Mouse (Mus musculus): Measurements from ENCODE around the gene Chchd10. TPM values are rescaled to one million over a fixed set of nuclear protein-coding genes. Genes with fewer than 3 reads are reported as not detected.

Gene Chchd10
- 39.1 TPM for polyA plus RNA-seq (2017; shearing (Covaris generic))

GRCm38 (mm10) chr10:75932891-75933290, at the start of gene Chchd10:
TSS of gene Chchd10 (plus strand) at chr10:75933130.

DNA sequence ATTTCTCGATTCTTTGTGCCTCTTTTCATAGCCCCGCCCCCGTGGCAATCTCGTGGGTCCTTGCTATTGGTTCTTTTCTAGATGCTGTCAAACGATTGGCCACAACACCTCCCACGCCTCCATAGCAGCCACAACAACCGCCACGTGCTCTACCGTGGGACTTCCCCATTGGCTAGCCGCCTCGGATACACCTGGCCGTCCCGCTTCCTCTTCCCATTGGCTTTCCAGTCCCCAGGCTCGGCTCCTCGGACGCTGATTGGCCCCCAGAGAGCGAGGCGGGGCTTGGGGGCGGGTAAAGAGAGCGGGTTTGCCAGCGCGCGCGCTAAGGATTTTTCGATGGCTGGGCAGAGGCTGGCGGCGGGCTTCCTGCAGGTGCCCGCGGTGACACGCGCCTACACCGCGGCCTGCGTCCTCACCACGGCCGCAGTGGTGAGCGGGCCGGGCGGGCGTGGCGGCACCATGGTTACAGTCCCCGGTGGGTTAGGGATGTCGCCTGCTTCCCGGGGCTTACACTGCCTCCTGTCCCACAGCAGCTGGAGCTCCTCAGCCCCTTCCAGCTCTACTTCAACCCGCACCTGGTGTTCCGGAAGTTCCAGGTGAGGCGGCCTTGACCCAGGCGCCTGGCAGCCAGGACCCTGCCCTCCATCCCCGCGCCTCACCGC, 39.7 kb upstream of the Chchd10 start, which contains the start of gene Derl3:
Derl3 (plus strand) TSS at position 325 of the 662 bp plus-strand sequence.

DNA sequence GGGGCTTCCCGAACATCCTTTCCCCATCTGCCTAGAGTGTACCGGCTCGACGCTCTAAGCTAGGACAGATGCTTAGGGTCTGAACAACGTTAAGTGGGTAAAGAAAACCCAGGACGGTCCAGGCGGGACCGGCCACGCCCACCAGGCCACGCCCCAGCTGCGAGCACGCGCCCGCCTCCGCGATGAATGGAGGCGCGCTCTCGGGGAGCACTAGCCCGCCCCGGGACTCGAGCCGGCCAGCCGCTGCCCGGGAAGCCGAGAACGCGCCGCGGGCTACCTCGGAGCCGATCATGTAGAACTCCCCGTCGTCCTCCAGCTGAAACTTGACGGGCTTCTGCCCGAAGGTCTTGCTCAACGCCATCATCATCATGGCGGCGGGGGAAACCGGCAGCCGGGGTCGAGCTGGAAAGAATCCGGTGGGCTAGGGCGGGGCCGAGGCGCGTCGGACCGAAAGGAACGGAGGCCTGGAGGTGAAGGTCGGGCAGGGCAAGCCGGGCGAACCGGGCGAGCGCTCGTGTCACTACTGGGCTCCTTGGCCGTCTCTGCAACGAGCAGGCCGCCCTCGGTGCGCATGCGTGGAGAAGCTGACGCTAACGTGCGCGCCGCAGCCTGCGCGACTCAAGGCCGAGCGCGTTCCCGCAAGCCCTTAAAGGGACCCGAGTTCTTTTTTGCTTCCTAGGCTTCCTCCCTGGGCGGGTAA, 11.8 kb upstream of the Chchd10 start, which contains the start of gene Smarcb1:
Smarcb1 (minus strand) TSS at position 592 of the 700 bp plus-strand sequence.

GRCm38 (mm10) chr10:75935680-75936541, 3.0 kb downstream of the Chchd10 start, which contains the start of gene Mmp11:
TSS of gene Mmp11 (minus strand) at chr10:75936496.

DNA sequence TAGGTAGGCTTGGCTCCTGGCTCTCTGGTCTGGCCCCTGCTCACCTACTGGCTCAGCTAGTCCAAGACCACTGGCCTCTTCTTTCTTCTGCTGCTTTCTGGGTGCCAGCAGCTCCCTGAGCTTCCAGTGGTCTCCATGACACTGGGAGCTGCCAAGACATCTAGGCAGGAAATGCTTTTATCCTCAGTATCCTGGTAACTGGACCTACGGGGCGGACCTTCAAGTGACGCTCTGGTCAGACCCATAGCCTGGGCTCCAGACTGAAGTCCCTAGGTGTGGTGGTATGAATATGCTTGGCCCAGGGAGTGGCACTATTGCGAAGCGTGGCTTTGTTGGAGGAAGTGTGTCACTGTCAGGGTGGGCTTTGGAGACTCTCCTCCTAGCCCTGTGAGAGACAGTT, 7.6 kb downstream of the Chchd10 start, which contains the start of gene Gm867:
Gm867 (minus strand) TSS at position 153 of the 400 bp plus-strand sequence.

GRCm38 (mm10) chr10:75942736-75943477, 10.0 kb downstream of the Chchd10 start, which contains the start of gene Vpreb3:
TSS of gene Vpreb3 (plus strand) at chr10:75943057.

GRCm38 (mm10) chr10:75954381-75954811, 21.5 kb downstream of the Chchd10 start, which contains the start of gene Gm5134:
TSS of gene Gm5134 (plus strand) at chr10:75954514.

Other genes with a start within 250 kb of the Chchd10 start
- gene Cabin1, start 168.8 kb upstream of the Chchd10 start, polyA plus RNA-seq (2017; shearing (Covaris generic)), result 50.0 TPM
- gene Ddt, start 159.7 kb upstream of the Chchd10 start, polyA plus RNA-seq (2017; shearing (Covaris generic)), result 32.2 TPM
- gene Gm20441, start 152.2 kb upstream of the Chchd10 start, polyA plus RNA-seq (2017; shearing (Covaris generic)), result not detected
- gene Gstt3, start 151.7 kb upstream of the Chchd10 start, polyA plus RNA-seq (2017; shearing (Covaris generic)), result not detected
- gene Gstt1, start 134.5 kb upstream of the Chchd10 start, polyA plus RNA-seq (2017; shearing (Covaris generic)), result not detected
- gene Gstt4, start 110.6 kb upstream of the Chchd10 start, polyA plus RNA-seq (2017; shearing (Covaris generic)), result not detected
- gene Gstt2, start 95.7 kb upstream of the Chchd10 start, polyA plus RNA-seq (2017; shearing (Covaris generic)), result 20.8 TPM
- 489 TPM for gene Mif, start 72.9 kb upstream of the Chchd10 start, polyA plus RNA-seq (2017; shearing (Covaris generic))
- gene Derl3, start 39.7 kb upstream of the Chchd10 start, polyA plus RNA-seq (2017; shearing (Covaris generic)), result 1.7 TPM
- 44.5 TPM for gene Smarcb1, start 11.5 kb upstream of the Chchd10 start, polyA plus RNA-seq (2017; shearing (Covaris generic))
- gene Mmp11, start 3.4 kb downstream of the Chchd10 start, polyA plus RNA-seq (2017; shearing (Covaris generic)), result 1.9 TPM
- not detected for gene Gm867, start 7.5 kb downstream of the Chchd10 start, polyA plus RNA-seq (2017; shearing (Covaris generic))
- not detected for gene Vpreb3, start 9.9 kb downstream of the Chchd10 start, polyA plus RNA-seq (2017; shearing (Covaris generic))
- gene Gm5134, start 21.4 kb downstream of the Chchd10 start, polyA plus RNA-seq (2017; shearing (Covaris generic)), result 1.3 TPM
- gene Zfp280b, start 99.5 kb downstream of the Chchd10 start, polyA plus RNA-seq (2017; shearing (Covaris generic)), result 25.8 TPM
- 0.11 TPM for gene Slc5a4b, start 177.8 kb downstream of the Chchd10 start, polyA plus RNA-seq (2017; shearing (Covaris generic))
- not detected for gene Slc5a4a, start 214.3 kb downstream of the Chchd10 start, polyA plus RNA-seq (2017; shearing (Covaris generic))